Mouse (Mus musculus) limb, embryonic 15.5 days (tissue): ENCODE measurements around the gene Pax4. TPM values are rescaled to one million over a fixed set of nuclear protein-coding genes. Genes with fewer than 3 reads are reported as not detected.

Source experiments
- ATAC-seq: fragments of 200-750 bp; cut with Nextera tagmentation; 2 replicates; pipeline ENCODE4 v1.8.0; 2017; ENCODE audit warnings: low read depth, moderate TSS enrichment; ENCODE audit not compliant: insufficient number of reproducible peaks, low FRiP score, low TSS enrichment
- H3K27ac ChIP-seq: fragments of 300-500 bp; sonication (generic); 2 replicates; pipeline ENCODE4 v1.5.1; 2015; ENCODE audit warnings: moderate library complexity, mild to moderate bottlenecking, inconsistent platforms
- H3K27me3 ChIP-seq: fragments of 300-500 bp; sonication (generic); 2 replicates; pipeline ENCODE4 v1.6.1; 2015; ENCODE audit warnings: inconsistent platforms
- H3K36me3 ChIP-seq: fragments of 300-500 bp; sonication (generic); 2 replicates; pipeline ENCODE4 v1.6.1; 2015; ENCODE audit warnings: inconsistent platforms
- H3K4me1 ChIP-seq: fragments of 300-500 bp; sonication (generic); 2 replicates; pipeline ENCODE4 v1.6.1; 2015; ENCODE audit warnings: inconsistent platforms
- H3K4me2 ChIP-seq: fragments of 300-500 bp; sonication (generic); 2 replicates; pipeline ENCODE4 v1.6.1; 2015; ENCODE audit warnings: mild to moderate bottlenecking, inconsistent platforms
- H3K4me3 ChIP-seq: fragments of 300-500 bp; sonication (generic); 2 replicates; pipeline ENCODE4 v1.5.1; 2015; ENCODE audit warnings: mild to moderate bottlenecking, inconsistent platforms
- H3K9ac ChIP-seq: fragments of 300-500 bp; sonication (generic); 2 replicates; pipeline ENCODE4 v1.6.1; 2015; ENCODE audit warnings: inconsistent platforms
- H3K9me3 ChIP-seq: fragments of 300-500 bp; sonication (generic); 2 replicates; pipeline ENCODE4 v1.6.1; 2016; ENCODE audit warnings: inconsistent platforms
- WGBS: fragments of 180-500 bp; shearing (Covaris S2); methylation state at CpG from one replicate; pipeline ENCODE4 v1.1.7; 2015; 5-methylcytosine and 5-hydroxymethylcytosine counted together
- polyA plus RNA-seq: library from polyadenylated mRNA; unstranded; fragments of >200 nt; fragmentation: Nextera tagmentation; extraction: Ambion mirVana; gene quantifications from 2 replicates; pipeline ENCODE4 v1.2.1, GENCODE M21; 2015

Pax4 gene
- not detected in 2 replicates for polyA plus RNA-seq

DNA sequence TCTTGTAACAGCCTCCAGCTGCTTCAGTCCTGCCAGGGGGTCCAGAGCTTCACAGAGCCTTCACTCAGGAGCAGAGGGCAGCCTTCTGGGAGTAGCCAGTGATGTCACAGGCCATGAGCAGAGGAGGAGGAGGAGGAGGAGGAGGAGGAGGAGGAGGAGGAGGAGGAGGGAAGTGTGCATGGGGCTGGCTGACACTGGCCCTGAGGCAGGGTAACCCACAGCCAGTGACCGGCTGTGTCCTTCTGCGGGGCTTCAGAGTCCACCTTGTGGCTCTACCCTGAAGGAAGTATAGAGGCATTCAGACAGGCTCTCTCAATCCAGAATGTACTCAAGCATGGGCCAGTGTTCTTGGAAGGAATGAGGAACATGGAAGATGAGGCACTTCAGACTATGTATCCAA lies at the start of gene Pax4:
TSS of gene Pax4 (minus strand) at position 101 of the 400 bp plus-strand sequence.
- H3K4me2 ChIP-seq, result no peak within 1 kb of the TSS
- no peak within 1 kb of the TSS for H3K27ac ChIP-seq
- ATAC-seq, result no peak
- H3K4me1 ChIP-seq, result peaks cover 3% of the 10 kb centered on the region; the same call in 1 of the 2 replicates
- H3K4me3 ChIP-seq, result no peak within 1 kb of the TSS
- peaks cover 38% of the 10 kb centered on the region for H3K27me3 ChIP-seq
- no peaks in the 10 kb centered on the region for H3K36me3 ChIP-seq
- 78% methylated on average over 2 of the region's 2 CpGs for WGBS
- no peaks in the 10 kb centered on the region for H3K9me3 ChIP-seq
- no peak within 1 kb of the TSS for H3K9ac ChIP-seq

DNA sequence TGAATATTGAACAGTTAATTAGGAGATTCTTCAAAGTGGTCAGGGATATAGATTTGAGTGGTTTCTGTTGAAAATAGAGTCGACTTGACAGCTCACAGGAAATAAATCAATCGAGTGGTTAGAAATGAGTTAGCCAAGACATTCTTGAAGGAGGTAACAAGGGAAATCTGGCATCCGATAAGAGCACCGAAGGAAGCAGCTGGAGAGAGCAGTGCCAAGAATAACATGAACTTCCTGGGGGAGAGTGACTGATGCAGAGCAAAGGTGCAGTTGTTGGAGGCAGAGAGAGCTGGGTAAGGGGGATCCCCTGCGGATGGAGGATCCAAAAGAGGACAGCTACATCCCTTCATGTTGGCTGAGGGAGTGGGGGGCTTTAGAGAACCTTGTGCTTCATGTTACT lies 48.7 kb upstream of the Pax4 start:
- no peak for ATAC-seq
- no peaks in the 10 kb centered on the region for H3K4me1 ChIP-seq

DNA sequence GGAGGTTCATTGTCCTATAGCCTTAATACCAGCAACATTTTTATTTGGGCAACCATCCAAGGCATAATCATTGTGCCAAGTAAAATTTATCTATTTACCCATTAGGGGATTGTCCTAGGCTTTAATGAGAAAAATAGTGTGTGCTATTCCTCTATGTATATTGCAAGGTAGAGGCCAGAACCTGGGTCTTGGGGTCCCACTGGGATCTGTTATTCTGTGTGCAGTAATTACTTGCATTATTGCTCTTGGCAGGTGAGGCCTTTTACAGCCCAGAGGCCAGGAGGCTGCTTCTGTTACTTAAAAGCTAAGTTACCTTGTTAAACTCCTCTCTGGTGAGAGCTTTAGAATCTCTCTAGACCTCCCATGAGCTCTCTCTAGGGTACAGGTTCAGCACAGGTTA lies 42.0 kb upstream of the Pax4 start:
- H3K27ac ChIP-seq, result no peak overlapping the region
- no peaks in the 10 kb centered on the region for H3K9me3 ChIP-seq
- ATAC-seq, result no peak
- H3K9ac ChIP-seq, result no peak overlapping the region
- H3K36me3 ChIP-seq, result peaks cover 28% of the 10 kb centered on the region
- peaks cover 11% of the 10 kb centered on the region; the same call in 1 of the 2 replicates for H3K4me1 ChIP-seq
- H3K4me3 ChIP-seq, result no peak overlapping the region
- no peaks in the 10 kb centered on the region for H3K27me3 ChIP-seq
- no peak overlapping the region for H3K4me2 ChIP-seq

More for the DNA sequence above, 48.7 kb upstream of the Pax4 start:
- no peak overlapping the region for H3K4me3 ChIP-seq
- no peak overlapping the region for H3K27ac ChIP-seq
- no peak overlapping the region for H3K9ac ChIP-seq
- no peaks in the 10 kb centered on the region for H3K27me3 ChIP-seq
- WGBS, result 55% methylated on average over 5 of the region's 5 CpGs
- no peaks in the 10 kb centered on the region for H3K9me3 ChIP-seq
- H3K4me2 ChIP-seq, result no peak overlapping the region
- peaks cover 8% of the 10 kb centered on the region; the same call in 1 of the 2 replicates for H3K36me3 ChIP-seq

DNA sequence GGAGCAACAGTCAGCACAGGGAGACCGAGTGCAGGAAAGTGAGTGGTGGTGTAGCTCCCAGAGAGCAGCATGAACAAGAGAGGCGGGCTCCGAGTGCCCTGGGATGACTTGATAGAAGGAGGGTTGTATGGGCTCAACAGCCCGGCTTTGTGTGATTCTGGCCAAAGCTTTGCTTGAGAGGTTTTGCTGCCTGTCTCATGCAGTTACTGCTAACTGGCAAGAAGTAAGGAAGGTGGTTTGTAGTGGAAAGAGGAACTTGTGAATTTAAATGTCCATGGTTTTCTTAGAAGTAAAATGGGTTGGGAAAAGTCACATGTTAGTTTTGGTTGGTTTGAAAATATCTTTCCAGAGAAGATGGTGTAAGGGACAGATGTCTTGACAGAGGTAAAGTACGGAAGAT lies 41.5 kb upstream of the Pax4 start:
- Histone ChIP-seq H3K4me3 (no peak overlapping the region), H3K36me3 (peaks cover 28% of the 10 kb centered on the region), H3K27me3 (no peaks in the 10 kb centered on the region), H3K4me1 (peaks cover 16% of the 10 kb centered on the region; the same call in 1 of the 2 replicates), H3K9me3 (no peaks in the 10 kb centered on the region), H3K4me2 (no peak overlapping the region), H3K27ac (no peak overlapping the region), H3K9ac (no peak overlapping the region)
- ATAC-seq, result no peak
- WGBS, result 77% methylated on average over 5 of the region's 5 CpGs

DNA sequence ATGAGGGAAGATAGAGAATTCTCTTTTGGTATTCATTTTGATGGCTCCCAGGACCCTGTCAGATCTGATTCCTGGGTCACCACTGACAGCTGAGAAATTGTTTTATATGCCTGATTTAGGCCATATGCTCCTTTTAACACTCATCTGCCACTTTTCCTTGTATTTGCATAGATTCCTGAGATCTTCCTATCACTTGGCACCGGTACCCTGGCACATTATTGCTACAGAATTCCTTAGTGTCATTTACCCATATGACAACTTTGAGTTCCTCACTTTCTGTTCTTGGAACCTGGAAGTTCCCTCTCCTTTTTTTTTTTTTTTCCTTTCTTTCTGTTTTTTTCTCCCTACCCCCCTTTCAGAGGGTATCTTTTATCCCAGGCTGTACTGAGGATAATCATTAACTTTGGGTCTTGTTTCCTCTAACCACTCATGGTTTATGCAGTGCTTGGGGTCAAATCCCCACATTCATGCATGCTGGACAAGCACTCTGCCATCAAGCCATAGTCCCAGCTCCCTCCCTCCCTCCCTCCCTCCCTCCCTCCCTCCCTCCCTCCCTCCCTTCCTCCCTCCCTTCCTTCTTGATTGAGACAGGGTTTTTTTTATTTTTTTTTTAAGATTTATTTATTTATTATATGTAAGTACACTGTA lies 39.2 kb upstream of the Pax4 start:
- WGBS, result 84% methylated on average over 1 of the region's 1 CpGs
- Histone ChIP-seq H3K4me1 (peaks cover 22% of the 10 kb centered on the region), H3K36me3 (peaks cover 30% of the 10 kb centered on the region)

DNA sequence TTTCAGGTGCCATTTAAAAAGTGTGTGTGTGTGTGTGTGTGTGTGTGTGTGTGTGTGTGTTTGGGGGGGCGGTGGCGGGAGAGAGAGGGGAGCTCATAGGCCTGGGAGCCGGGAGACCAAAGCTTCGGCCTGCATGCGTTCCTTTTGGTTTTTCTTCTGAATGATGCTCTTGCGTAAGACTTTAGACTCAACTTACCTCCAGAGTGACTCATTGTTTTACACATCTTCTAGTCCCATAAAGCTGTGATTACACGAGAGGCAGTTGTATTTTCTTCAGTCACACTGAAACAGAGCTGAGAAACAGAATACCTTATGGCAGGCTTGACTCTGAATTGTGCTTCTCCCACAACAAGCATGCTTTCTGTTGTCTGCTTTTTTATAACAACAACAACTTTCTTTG lies 37.8 kb upstream of the Pax4 start:
- WGBS, result 84% methylated on average over 7 of the region's 7 CpGs
- peaks cover 37% of the 10 kb centered on the region for H3K4me1 ChIP-seq
- no peak overlapping the region for H3K4me2 ChIP-seq
- peaks cover 18% of the 10 kb centered on the region for H3K36me3 ChIP-seq
- no peak overlapping the region for H3K9ac ChIP-seq
- no peak overlapping the region for H3K4me3 ChIP-seq
- H3K27ac ChIP-seq, result no peak overlapping the region
- H3K9me3 ChIP-seq, result no peaks in the 10 kb centered on the region
- no peak for ATAC-seq
- no peaks in the 10 kb centered on the region for H3K27me3 ChIP-seq

More for the DNA sequence above, 39.2 kb upstream of the Pax4 start:
- H3K4me2 ChIP-seq, result no peak overlapping the region
- H3K9ac ChIP-seq, result no peak overlapping the region
- H3K27ac ChIP-seq, result no peak overlapping the region
- no peak for ATAC-seq
- no peak overlapping the region for H3K4me3 ChIP-seq
- no peaks in the 10 kb centered on the region for H3K9me3 ChIP-seq
- H3K27me3 ChIP-seq, result no peaks in the 10 kb centered on the region

DNA sequence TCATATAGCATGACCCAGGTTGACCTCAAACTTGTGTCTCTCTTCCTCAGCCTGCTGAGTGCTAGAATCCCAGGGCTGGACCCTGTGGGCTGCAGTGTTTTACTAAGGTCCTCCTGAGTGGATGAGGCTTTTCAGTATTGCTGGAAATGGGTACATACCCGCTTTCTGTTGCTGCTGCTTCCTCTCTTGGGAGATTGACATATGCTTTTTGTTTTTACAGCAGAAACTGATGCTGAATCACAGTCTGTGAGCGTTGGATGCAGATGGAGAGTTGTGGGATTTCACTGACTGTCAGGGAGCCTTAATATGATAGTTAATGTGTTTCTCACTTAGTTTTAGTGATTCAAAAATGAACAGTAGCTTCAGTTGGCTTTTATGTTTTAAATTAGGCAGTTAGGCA lies 37.3 kb upstream of the Pax4 start:
- peaks cover 17% of the 10 kb centered on the region for H3K36me3 ChIP-seq
- H3K9ac ChIP-seq, result no peak overlapping the region
- WGBS, result 65% methylated on average over 2 of the region's 2 CpGs
- no peaks in the 10 kb centered on the region for H3K27me3 ChIP-seq
- H3K27ac ChIP-seq, result no peak overlapping the region
- H3K4me1 ChIP-seq, result peaks cover 41% of the 10 kb centered on the region
- no peak overlapping the region for H3K4me2 ChIP-seq
- no peak overlapping the region for H3K4me3 ChIP-seq
- no peak for ATAC-seq
- no peaks in the 10 kb centered on the region for H3K9me3 ChIP-seq

DNA sequence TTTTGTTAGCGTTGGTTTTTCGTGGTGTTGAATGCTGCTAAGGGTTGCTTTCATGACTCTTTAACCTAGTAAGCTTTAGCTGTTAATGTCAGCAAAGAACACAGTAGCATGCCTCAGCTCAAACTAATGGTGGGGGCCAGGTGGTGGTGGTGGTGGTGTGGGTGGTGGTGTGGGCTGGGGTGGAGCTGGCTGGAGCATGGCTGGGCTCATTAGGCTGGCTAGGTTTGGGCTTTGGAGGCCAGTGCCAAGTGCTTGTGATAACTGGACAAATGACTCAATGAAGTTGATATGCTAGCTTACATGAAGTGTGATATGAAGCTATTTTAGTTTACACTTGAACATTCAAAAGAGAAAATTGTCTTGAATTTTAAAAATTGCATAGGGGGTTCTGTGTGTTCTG lies 36.9 kb upstream of the Pax4 start:
- H3K36me3 ChIP-seq, result peaks cover 13% of the 10 kb centered on the region
- 79% methylated on average over 2 of the region's 2 CpGs for WGBS

DNA sequence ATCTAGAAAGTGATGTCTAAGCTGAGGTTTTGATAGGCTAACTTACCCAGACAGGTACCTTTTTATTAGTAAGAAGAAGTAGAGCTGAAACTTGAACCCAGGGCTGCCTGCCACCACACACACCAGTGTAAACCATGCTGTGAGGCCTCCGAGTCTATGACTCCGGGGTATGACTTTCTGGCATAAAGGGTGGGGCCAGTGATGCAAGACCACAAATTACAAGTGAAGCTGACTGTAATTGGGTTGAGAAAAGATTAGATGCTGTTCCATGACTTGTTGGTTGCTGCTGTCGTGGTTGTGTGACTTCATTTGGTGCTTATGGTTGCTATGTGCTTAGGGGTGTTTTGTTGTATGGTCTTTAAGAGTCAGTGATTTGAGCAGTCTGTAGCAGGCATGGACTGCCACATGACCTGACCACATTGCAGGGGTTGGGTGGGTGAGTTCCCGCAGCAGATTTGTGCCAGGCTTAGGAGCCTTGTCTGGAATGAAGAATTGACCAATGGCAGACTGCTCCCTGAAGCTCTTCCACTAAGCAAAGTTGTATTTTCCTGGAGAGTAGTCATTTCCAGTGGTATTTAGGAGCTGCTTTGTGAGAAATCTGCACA lies 33.7 kb upstream of the Pax4 start:
- Histone ChIP-seq H3K27ac (no peak overlapping the region), H3K9me3 (no peaks in the 10 kb centered on the region), H3K4me2 (0 out of 2 replicates have a peak overlapping the region, but pooled peaks have one; percentile 3), H3K4me1 (peaks cover 36% of the 10 kb centered on the region), H3K4me3 (0 out of 2 replicates have a peak overlapping the region, but pooled peaks have one; percentile 3), H3K27me3 (no peaks in the 10 kb centered on the region), H3K36me3 (peaks cover 5% of the 10 kb centered on the region; the same call in 1 of the 2 replicates), H3K9ac (no peak overlapping the region)
- WGBS, result 61% methylated on average over 4 of the region's 4 CpGs
- no peak for ATAC-seq

More for the DNA sequence above, 36.9 kb upstream of the Pax4 start:
- Histone ChIP-seq H3K4me3 (no peak overlapping the region), H3K4me2 (no peak overlapping the region), H3K27ac (no peak overlapping the region), H3K4me1 (peaks cover 39% of the 10 kb centered on the region), H3K27me3 (no peaks in the 10 kb centered on the region), H3K9ac (no peak overlapping the region), H3K9me3 (no peaks in the 10 kb centered on the region)
- no peak for ATAC-seq

DNA sequence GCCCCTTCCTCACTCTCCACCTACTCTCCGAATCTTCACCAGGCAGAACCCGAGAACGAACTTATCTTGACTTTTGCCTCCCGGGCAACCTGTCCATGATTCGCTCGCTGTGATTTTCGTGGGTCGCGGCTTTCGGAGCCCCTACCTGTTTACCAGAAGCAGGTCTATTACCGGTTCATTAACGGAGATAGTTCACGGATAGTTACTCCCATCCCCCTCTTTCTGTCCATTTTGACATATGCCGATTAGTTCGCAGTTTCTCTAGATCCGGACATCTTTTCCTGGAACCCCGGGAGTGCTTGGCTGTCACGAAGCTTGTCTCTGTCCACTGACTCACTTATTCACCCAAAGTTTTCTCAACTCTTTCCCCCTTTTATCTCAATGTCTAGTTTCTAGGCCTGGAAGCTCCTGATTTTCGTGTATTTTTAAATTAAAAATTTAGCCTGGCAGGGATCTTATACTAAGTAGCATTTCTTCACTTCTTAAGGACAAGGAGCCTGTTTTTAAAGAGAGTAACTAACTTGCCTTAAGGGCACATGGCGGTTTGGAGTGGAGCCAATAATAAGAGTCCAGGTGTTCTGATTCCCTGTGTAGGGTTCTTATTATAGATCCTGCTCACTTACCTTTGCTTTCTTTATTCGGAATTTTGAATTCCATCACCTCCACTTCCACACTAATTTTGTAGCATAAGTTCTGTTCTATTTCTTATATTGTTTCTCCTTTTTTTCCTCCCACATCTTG lies 31.8 kb upstream of the Pax4 start:
- Histone ChIP-seq H3K4me2 (peak overlapping the region; percentile 60), H3K27ac (peak overlapping the region; percentile 91), H3K4me1 (peaks cover 32% of the 10 kb centered on the region), H3K4me3 (peak overlapping the region; percentile 93), H3K9ac (peak overlapping the region; percentile 76), H3K36me3 (0 out of 2 replicates have a peak, but pooled peaks cover 5% of the 10 kb centered on the region), H3K27me3 (no peaks in the 10 kb centered on the region), H3K9me3 (no peaks in the 10 kb centered on the region)
- 2% methylated on average over 21 of the region's 21 CpGs for WGBS
- no peak for ATAC-seq

DNA sequence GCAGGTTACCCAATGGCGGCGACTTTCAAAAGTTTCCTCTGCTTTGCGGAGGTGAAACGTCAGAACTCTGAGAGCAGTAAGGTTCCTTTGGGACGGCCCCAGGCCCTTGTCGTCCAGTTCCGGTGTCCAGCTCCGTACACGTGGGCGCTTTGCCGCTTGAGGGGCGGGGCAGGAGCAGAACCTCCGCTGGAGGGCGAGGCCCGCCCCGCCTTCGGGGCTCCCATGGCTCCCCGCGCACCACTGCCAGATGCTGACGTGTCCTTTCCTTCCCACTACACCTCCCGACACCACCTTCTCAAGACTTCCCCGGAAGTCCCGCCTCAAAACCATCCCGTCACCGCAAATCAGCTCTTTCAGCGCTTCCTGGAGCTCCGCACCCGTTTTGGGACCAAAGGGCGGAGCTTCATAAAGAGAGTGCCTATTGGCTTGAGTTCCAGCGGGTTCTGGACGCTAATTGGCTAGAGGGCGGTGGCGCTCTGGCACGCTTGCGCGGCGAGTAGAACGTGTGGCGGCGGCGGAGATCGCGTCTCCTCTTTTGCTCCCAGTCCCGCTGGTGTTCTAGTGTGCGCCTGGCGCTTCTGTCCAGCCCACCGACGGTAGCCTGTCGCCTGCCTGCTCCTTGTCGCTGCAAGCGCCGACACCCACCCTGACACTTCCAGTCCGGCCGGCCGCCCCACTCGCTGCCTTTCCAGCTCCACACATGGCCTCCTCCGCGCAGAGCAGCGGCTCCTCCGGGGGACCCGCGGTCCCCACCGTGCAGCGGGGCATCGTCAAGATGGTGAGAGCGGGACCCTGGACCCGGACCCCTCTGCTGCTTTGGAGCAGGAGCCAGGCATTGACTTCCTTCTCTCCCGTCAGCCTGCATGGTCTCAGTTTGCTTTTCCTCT lies 31.0 kb upstream of the Pax4 start:
- peak overlapping the region; percentile 91 for H3K27ac ChIP-seq
- under 1% methylated on average over 68 of the region's 68 CpGs for WGBS
- peak overlapping the region; percentile 93 for H3K4me3 ChIP-seq
- peak overlapping the region; percentile 76 for H3K9ac ChIP-seq
- 0 out of 2 replicates have a peak, but pooled peaks cover 2% of the 10 kb centered on the region for H3K36me3 ChIP-seq
- ATAC-seq, result peak; percentile 98
- peak overlapping the region; percentile 60 for H3K4me2 ChIP-seq
- peaks cover 27% of the 10 kb centered on the region for H3K4me1 ChIP-seq
- no peaks in the 10 kb centered on the region for H3K9me3 ChIP-seq
- H3K27me3 ChIP-seq, result no peaks in the 10 kb centered on the region
